ENCODE assay signal across 9 mouse cellular contexts in genomic region chr11:35587174-35587959, GRCm38 (mm10).
A peak's percentile ranks its signal among the peaks of the same experiment; 100 is the strongest.
DNase-seq lines count a peak whose midpoint lies in the region; ATAC-seq lines count a peak whose summit lies in the region.
"Had no signal": no experiment of that assay in that cellular context is flagged by ENCODE, and none has a peak within 500 bp of the region (broad histone marks: within the 10 kb centered on the region; RNA-seq: fewer than 3 reads in every experiment).

No protein-coding gene starts in this region.

- H3K4me2 ChIP-seq in forebrain, embryonic 14.5 days (ENCODE audit: low read length): no peak overlapping the region
- H3K4me2 ChIP-seq in forebrain, embryonic 12.5 days: no peak overlapping the region
- no peak overlapping the region for H3K4me2 ChIP-seq in heart, embryonic 12.5 days
- H3K4me2 ChIP-seq in stomach, embryonic 16.5 days (ENCODE audit: low read depth, low read length): no peak overlapping the region

- H3K36me3 ChIP-seq in forebrain, embryonic 14.5 days (ENCODE audit: control insufficient read depth, insufficient read depth, low read length): no peaks in the 10 kb centered on the region
- H3K36me3 ChIP-seq in forebrain, embryonic 12.5 days (replicated peaks): no peaks in the 10 kb centered on the region
- H3K36me3 ChIP-seq in heart, embryonic 12.5 days: no peaks in the 10 kb centered on the region
- no peaks in the 10 kb centered on the region for H3K36me3 ChIP-seq in stomach, embryonic 16.5 days (ENCODE audit: control insufficient read depth, insufficient read depth, low read length)

- peak; percentile 84 for DNase-seq in forebrain, embryonic 14.5 days (ENCODE audit: low spot score)
- peak; percentile 99 for DNase-seq in cerebellum, postnatal 10 days
- DNase-seq in kidney, postnatal 36 days: peak; percentile 29 to 52
- peak; percentile 91 for DNase-seq in lung, postnatal 10 days
- no peak for DNase-seq in c-Kit-positive CD71-positive TER-119-positive erythroid progenitor cells, embryonic 14.5 days (ENCODE audit: low spot score)

- H3K27ac ChIP-seq in forebrain, embryonic 14.5 days (ENCODE audit: low read depth, low read length): peak overlapping the region; percentile 27; the same call in 1 of the 2 replicates
- no peak overlapping the region for H3K27ac ChIP-seq in forebrain, embryonic 12.5 days
- H3K27ac ChIP-seq in heart, embryonic 12.5 days (ENCODE audit: poor library complexity, severe bottlenecking): no peak overlapping the region
- no peak overlapping the region for H3K27ac ChIP-seq in stomach, embryonic 16.5 days (ENCODE audit: low read length)

- ATAC-seq in forebrain, embryonic 14.5 days: peak; percentile 88
- ATAC-seq in forebrain, embryonic 12.5 days (ENCODE audit: low FRiP score): no peak
- ATAC-seq in heart, embryonic 12.5 days (ENCODE audit: insufficient number of reproducible peaks, low FRiP score): peak; percentile 48; the same call in 1 of the 2 replicates
- peak; percentile 75; the same call in 1 of the 2 replicates for ATAC-seq in stomach, embryonic 16.5 days (ENCODE audit: insufficient read depth, low FRiP score)

- H3K27me3 ChIP-seq in forebrain, embryonic 14.5 days (replicated peaks; ENCODE audit: control insufficient read depth, insufficient read depth, low read length): no peaks in the 10 kb centered on the region; the same call in 1 of the 2 replicates
- H3K27me3 ChIP-seq in forebrain, embryonic 12.5 days: peaks cover 29% of the 10 kb centered on the region; the same call in 1 of the 2 replicates
- no peaks in the 10 kb centered on the region for H3K27me3 ChIP-seq in heart, embryonic 12.5 days (replicated peaks)
- H3K27me3 ChIP-seq in stomach, embryonic 16.5 days (ENCODE audit: control insufficient read depth, insufficient read depth, low read length): no peaks in the 10 kb centered on the region
- H3K27me3 ChIP-seq: megakaryocyte, embryonic 14.5 days had no signal

- H3K4me1 ChIP-seq in forebrain, embryonic 14.5 days (ENCODE audit: control insufficient read depth, insufficient read depth, low read length): 0 out of 2 replicates have a peak, but pooled peaks cover 2% of the 10 kb centered on the region
- peaks cover 6% of the 10 kb centered on the region; the same call in 1 of the 2 replicates for H3K4me1 ChIP-seq in forebrain, embryonic 12.5 days
- H3K4me1 ChIP-seq in heart, embryonic 12.5 days (replicated peaks): no peaks in the 10 kb centered on the region
- peaks cover 8% of the 10 kb centered on the region; the same call in 1 of the 2 replicates for H3K4me1 ChIP-seq in stomach, embryonic 16.5 days (ENCODE audit: control insufficient read depth, insufficient read depth, low read length)
- H3K4me1 ChIP-seq: megakaryocyte, embryonic 14.5 days had no signal

- WGBS in forebrain, embryonic 14.5 days: 54% methylated on average over 13 of the region's 13 CpGs
- WGBS in forebrain, embryonic 12.5 days: 72% methylated on average over 13 of the region's 13 CpGs
- 73% methylated on average over 13 of the region's 13 CpGs for WGBS in heart, embryonic 12.5 days
- WGBS in stomach, embryonic 16.5 days: 43% methylated on average over 13 of the region's 13 CpGs

- H3K4me3 ChIP-seq in forebrain, embryonic 14.5 days (ENCODE audit: low read depth, low read length): no peak overlapping the region
- no peak overlapping the region for H3K4me3 ChIP-seq in forebrain, embryonic 12.5 days (replicated peaks)
- no peak overlapping the region for H3K4me3 ChIP-seq in heart, embryonic 12.5 days
- no peak overlapping the region for H3K4me3 ChIP-seq in stomach, embryonic 16.5 days (replicated peaks; ENCODE audit: low read length)
- H3K4me3 ChIP-seq: megakaryocyte, embryonic 14.5 days had no signal

- no peaks in the 10 kb centered on the region for H3K9me3 ChIP-seq in forebrain, embryonic 14.5 days (replicated peaks; ENCODE audit: control insufficient read depth, low read length)
- H3K9me3 ChIP-seq in forebrain, embryonic 12.5 days: no peaks in the 10 kb centered on the region
- no peaks in the 10 kb centered on the region for H3K9me3 ChIP-seq in heart, embryonic 12.5 days (replicated peaks)
- H3K9me3 ChIP-seq in stomach, embryonic 16.5 days (replicated peaks; ENCODE audit: control insufficient read depth, low read length): no peaks in the 10 kb centered on the region
- H3K9me3 ChIP-seq: megakaryocyte, embryonic 14.5 days had no signal

- no peak overlapping the region for H3K9ac ChIP-seq in forebrain, embryonic 14.5 days (ENCODE audit: low read length)
- no peak overlapping the region for H3K9ac ChIP-seq in forebrain, embryonic 12.5 days
- no peak overlapping the region for H3K9ac ChIP-seq in heart, embryonic 12.5 days
- no peak overlapping the region for H3K9ac ChIP-seq in stomach, embryonic 16.5 days (ENCODE audit: low read length)
